Mouse (Mus musculus) limb, embryonic 13.5 days (tissue): ENCODE results near the gene Cbfb. TPM values are rescaled to one million over a fixed set of nuclear protein-coding genes. Genes with fewer than 3 reads are reported as not detected.

Experiments used
- ATAC-seq: fragments of 200-750 bp; cut with Nextera tagmentation; 2 replicates; pipeline ENCODE4 v1.8.0; 2017; ENCODE audit warnings: low read depth, moderate number of reproducible peaks, moderate TSS enrichment; ENCODE audit not compliant: low FRiP score
- H3K27ac ChIP-seq: fragments of 300-500 bp; sonication (generic); 2 replicates; pipeline ENCODE4 v1.5.1; 2015; ENCODE audit warnings: inconsistent platforms, mild to moderate bottlenecking, moderate library complexity
- H3K27me3 ChIP-seq: fragments of 300-500 bp; sonication (generic); 2 replicates; pipeline ENCODE4 v1.6.1; 2015; ENCODE audit warnings: mild to moderate bottlenecking, inconsistent platforms
- H3K36me3 ChIP-seq: fragments of 300-500 bp; sonication (generic); 2 replicates; pipeline ENCODE4 v1.6.1; 2015; ENCODE audit warnings: inconsistent platforms, mild to moderate bottlenecking, moderate library complexity
- H3K4me1 ChIP-seq: fragments of 300-500 bp; sonication (generic); 2 replicates; pipeline ENCODE4 v1.6.1; 2015; ENCODE audit warnings: inconsistent platforms
- H3K4me2 ChIP-seq: fragments of 300-500 bp; sonication (generic); replicated peaks from 2 replicates; pipeline ENCODE4 v1.6.1; 2015; ENCODE audit warnings: inconsistent platforms, mild to moderate bottlenecking, moderate library complexity
- H3K4me3 ChIP-seq: fragments of 300-500 bp; sonication (generic); 2 replicates; pipeline ENCODE4 v1.5.1; 2015; ENCODE audit warnings: moderate library complexity, mild to moderate bottlenecking, inconsistent platforms
- H3K9ac ChIP-seq: fragments of 300-500 bp; sonication (generic); 2 replicates; pipeline ENCODE4 v1.6.1; 2015; ENCODE audit warnings: mild to moderate bottlenecking, inconsistent platforms
- H3K9me3 ChIP-seq: fragments of 300-500 bp; sonication (generic); 2 replicates; pipeline ENCODE4 v1.6.1; 2016; ENCODE audit warnings: inconsistent platforms
- WGBS: fragments of 180-500 bp; shearing (Covaris S2); methylation state at CpG from one replicate; pipeline ENCODE4 v1.1.7; 2015; 5-methylcytosine and 5-hydroxymethylcytosine counted together
- polyA plus RNA-seq: library from polyadenylated mRNA; unstranded; fragments of >200 nt; fragmentation: Nextera tagmentation; extraction: Ambion mirVana; gene quantifications from 2 replicates; pipeline ENCODE4 v1.2.1, GENCODE M21; 2015

The Cbfb gene
- polyA plus RNA-seq, 1 experiment from 2014 or later, result 97.1 TPM

DNA sequence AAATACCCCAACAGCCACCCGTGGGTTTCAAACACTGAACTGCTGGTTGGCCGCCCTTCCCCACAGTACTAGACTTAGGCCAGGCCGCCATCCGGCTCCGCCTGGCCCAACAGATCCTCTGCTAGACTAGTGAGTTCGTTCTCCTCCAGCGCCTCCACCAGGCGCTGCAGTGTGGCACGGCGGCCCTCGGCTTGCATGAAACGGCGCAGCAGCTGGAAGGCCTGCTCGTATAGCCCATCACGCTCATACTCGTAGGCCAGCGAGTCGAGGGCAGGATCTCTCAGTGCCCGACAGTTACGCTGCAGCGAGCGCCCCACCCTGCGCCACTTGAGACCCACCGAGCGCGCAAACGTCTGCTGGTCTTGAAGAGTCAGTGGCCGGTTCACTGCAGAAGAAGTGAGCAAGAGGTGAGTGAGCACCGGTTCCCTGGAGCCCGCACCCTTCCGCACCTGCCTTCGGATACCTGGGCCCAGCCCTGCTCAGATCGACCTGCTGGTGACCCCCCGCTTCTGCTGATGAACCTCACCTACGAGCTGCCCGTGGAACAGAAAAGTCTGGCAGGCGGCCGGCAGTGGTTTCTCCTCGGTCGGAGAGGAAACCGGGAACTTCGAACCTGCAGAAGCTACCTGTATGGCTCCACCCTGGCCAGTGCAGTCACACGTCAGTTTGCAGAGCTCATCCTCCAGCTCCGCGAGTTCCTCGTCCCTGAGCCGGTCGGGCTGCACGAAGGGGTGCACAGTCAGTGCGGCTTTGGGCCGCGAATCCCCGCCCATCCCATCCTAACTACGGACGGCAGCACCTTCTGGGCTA, 88.6 kb downstream of the Cbfb start:
- ATAC-seq, result peak; percentile 2; the same call in 1 of the 2 replicates
- Histone ChIP-seq H3K36me3 (no peaks in the 10 kb centered on the region), H3K27me3 (peaks cover 80% of the 10 kb centered on the region), H3K4me3 (peak overlapping the region; percentile 44), H3K9ac (peak overlapping the region; percentile 55), H3K4me1 (peaks cover 26% of the 10 kb centered on the region), H3K27ac (no peak overlapping the region), H3K4me2 (peak overlapping the region; percentile 73), H3K9me3 (peaks cover 5% of the 10 kb centered on the region; the same call in 1 of the 2 replicates)
- WGBS, result 3% methylated on average over 55 of the region's 55 CpGs

DNA sequence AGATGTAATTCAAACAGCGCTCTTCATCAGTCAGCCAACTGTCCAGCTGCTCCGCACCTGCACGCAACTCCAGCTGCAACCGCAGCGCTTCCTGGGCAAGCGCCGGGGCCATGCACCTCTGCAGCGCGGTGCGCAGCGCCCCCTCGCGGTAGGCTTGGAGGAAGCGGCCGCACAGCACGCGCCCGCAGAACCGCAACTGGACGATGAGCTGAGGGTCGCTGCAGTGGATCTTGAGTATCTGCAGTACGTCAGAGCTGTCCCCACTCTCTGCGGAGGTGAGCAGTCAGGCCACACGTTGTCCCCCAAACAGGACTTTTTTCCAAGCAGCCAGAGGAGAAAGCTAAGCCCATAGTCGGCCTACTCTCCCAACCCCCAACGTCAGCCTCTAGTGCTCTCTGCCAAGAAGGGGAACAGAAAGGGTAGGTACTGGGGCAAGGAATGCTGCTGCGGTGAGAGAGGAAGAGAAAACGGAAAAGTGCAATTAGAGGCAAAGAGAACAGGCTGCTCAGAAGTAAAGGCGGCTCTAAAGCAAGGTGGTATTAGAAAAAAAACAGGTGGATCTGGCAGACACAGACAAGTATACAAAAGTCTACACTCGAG, 89.3 kb downstream of the Cbfb start:
- peak overlapping the region; percentile 44 for H3K4me3 ChIP-seq
- no peak overlapping the region for H3K27ac ChIP-seq
- peak overlapping the region; percentile 55 for H3K9ac ChIP-seq
- no peaks in the 10 kb centered on the region for H3K36me3 ChIP-seq
- peak overlapping the region; percentile 73 for H3K4me2 ChIP-seq
- H3K9me3 ChIP-seq, result peaks cover 5% of the 10 kb centered on the region; the same call in 1 of the 2 replicates
- ATAC-seq, result peak; percentile 24; the same call in 1 of the 2 replicates
- H3K27me3 ChIP-seq, result peaks cover 82% of the 10 kb centered on the region
- 4% methylated on average over 30 of the region's 30 CpGs for WGBS
- H3K4me1 ChIP-seq, result peaks cover 27% of the 10 kb centered on the region

DNA sequence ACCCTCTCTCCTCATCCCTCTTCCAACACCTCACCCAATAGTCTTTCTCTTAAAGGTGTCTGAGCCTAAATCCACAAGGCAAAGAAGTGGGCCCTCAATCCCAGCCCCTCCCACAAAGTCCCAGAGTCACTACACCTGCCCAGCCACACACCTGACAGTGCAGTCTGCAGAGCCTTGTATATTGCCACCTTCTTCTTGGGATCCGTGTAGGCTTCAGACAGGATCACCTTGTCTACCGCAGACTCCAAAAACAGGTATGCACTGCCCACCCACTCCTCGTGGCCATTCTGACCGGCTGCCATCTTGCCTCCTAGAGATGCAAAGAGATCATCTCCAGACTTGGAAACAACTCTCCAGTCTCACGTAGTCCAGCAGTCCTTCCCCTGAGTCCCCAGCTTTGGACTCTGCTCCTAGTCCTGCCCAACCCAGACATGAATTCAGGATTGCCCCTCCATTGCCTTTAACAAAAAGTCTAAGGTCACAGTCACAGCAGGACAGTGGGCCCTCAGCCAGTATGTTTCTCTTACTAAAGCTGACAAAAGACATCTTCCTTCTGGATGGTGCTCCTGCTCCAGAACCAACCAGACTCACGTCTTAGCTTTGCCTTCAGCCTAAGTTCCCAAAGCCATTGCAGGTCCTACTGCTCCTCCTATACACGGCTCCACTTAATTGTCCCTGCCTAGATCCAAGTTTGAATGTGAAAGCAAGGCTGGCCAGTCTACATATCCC, 90.1 kb downstream of the Cbfb start:
- ATAC-seq, result no peak
- 59% methylated on average over 7 of the region's 7 CpGs for WGBS
- H3K9ac ChIP-seq, result no peak overlapping the region
- H3K4me3 ChIP-seq, result no peak overlapping the region
- no peak overlapping the region for H3K4me2 ChIP-seq
- no peak overlapping the region for H3K27ac ChIP-seq
- peaks cover 26% of the 10 kb centered on the region for H3K4me1 ChIP-seq
- H3K27me3 ChIP-seq, result peaks cover 87% of the 10 kb centered on the region
- H3K9me3 ChIP-seq, result peaks cover 5% of the 10 kb centered on the region; the same call in 1 of the 2 replicates
- no peaks in the 10 kb centered on the region for H3K36me3 ChIP-seq

DNA sequence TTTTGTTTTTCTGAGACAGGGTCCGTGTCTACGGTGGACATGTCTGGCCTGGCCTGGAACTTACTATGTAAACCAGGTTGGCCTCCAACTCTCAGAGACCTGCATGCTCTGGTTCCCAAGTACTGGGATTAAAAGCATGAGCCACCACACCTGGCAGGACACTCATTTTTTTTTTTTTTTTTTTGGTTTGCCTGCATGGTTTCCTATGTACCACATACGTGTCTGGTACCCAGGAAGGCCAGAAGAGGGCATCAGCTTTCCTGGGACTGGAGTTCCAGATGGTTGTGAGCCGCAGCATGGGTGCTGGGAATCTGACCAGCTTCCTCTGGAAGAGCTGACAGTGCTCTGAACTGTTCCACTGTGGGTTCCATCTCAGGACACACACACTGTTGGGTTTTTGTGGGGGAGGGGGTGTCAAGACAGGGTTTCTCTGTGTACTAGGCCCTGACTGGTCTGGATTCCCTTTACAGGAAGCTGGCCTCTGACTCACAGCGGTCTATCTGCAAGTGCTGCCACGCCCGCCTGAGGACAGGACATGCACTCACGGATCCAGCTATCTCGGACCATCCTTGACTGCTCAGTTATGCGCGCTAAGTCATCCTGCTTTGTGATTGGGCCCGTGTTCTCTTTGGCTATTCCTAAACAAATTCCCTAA, 91.0 kb downstream of the Cbfb start:
- Histone ChIP-seq H3K9ac (no peak overlapping the region), H3K27ac (no peak overlapping the region), H3K4me1 (peaks cover 24% of the 10 kb centered on the region), H3K36me3 (no peaks in the 10 kb centered on the region), H3K4me3 (no peak overlapping the region), H3K27me3 (peaks cover 86% of the 10 kb centered on the region), H3K9me3 (peaks cover 8% of the 10 kb centered on the region; the same call in 1 of the 2 replicates), H3K4me2 (no peak overlapping the region)
- 86% methylated on average over 12 of the region's 12 CpGs for WGBS
- no peak for ATAC-seq

DNA sequence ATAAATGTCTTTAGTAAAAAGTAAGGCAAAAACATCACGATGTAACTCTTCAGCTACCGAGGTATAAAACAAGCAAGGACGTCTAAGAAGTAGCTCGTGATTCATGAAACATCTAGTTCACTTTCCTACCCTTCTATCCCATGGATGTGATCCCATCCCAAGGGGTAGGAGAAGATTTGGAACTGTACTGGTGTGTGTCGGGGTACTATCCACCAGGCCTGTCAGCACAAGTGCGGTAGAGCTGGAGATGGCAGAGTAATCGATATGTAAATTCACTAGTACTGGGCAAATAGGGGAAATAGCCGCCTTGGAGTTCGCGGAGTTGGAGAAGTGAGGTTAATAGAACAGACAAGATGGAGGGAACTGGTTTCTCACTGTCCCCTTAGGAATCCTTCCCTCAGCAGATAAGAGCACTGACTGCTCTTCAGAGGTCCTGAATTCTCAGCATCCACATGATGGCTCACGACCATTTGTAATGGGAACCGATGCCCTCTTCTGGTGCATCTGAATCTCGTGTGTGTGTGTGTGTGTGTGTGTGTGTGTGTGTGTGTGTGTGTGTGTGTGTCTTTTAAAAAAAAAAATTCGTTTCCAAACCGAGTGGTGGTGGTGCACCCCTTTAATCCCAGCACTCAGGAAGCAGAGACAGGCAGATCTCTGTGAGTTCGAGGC, 92.9 kb downstream of the Cbfb start:
- H3K27ac ChIP-seq, result no peak overlapping the region
- peak overlapping the region; percentile 87 for H3K4me2 ChIP-seq
- H3K27me3 ChIP-seq, result peaks cover 90% of the 10 kb centered on the region
- 40% methylated on average over 16 of the region's 16 CpGs for WGBS
- no peak overlapping the region for H3K9ac ChIP-seq
- no peak for ATAC-seq
- H3K36me3 ChIP-seq, result no peaks in the 10 kb centered on the region
- peak overlapping the region; percentile 69 for H3K4me3 ChIP-seq
- H3K4me1 ChIP-seq, result peaks cover 30% of the 10 kb centered on the region
- peaks cover 9% of the 10 kb centered on the region; the same call in 1 of the 2 replicates for H3K9me3 ChIP-seq

DNA sequence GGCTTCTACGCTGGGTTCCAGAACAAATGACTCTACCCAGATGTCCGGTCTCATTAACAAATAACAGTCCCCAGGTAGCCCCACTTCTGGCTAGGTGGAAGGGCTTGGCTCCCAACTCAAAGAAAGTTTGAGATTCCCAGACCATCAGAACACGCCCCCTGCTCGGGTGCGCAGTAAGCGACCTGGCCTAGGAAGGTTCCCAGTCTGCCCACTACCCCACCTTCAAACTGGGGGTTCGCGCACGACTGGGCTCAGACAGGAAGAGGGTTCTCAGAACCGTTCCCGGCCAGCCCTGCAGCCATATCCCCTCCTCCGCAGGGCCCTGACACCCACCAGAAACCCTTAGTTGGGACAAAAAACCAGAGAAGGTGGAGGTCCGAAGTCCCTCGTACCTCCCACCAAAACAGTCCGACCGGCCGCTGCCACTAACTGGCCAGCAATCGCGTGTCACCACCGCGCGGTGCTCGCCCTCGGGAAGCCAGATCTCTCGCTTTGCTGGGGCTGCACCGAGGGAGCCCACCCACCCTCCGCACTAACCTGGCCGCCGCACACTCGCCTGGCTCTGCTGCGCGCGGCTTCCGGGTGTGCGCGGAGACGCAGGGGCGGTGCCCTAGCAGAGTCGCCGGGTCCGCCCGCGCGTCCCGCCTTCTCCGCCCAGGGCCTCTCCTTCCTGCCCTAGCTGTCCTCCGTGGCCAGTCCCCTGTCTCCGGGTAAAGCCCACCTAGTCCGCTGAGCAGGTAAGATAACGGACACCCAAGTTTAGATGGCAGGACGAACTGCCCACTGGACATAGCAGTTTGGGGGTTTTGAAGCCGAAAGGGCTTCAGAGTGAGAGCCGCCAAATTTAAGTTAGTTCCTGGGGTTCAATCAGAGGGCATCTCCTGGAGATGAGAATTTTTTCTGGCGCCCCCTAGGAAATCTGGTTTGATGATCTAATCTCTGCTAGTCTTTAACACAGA, 93.8 kb downstream of the Cbfb start, which contains the start of the genes Tradd and Fbxl8:
Gene Tradd, minus strand, starts transcription at position 586 of the 959 bp plus-strand sequence.
Gene Fbxl8, plus strand, starts transcription at position 625 of the 959 bp plus-strand sequence.
- peak; percentile 66 for ATAC-seq
- no peak within 1 kb of the TSS for H3K27ac ChIP-seq
- H3K9ac ChIP-seq, result peak within 1 kb of the TSS; percentile 76
- peak within 1 kb of the TSS; percentile 69 for H3K4me3 ChIP-seq
- peaks cover 30% of the 10 kb centered on the region for H3K4me1 ChIP-seq
- H3K9me3 ChIP-seq, result peaks cover 9% of the 10 kb centered on the region; the same call in 1 of the 2 replicates
- H3K4me2 ChIP-seq, result peak within 1 kb of the TSS; percentile 87
- WGBS, result under 1% methylated on average over 54 of the region's 54 CpGs
- H3K27me3 ChIP-seq, result peaks cover 90% of the 10 kb centered on the region
- H3K36me3 ChIP-seq, result no peaks in the 10 kb centered on the region

DNA sequence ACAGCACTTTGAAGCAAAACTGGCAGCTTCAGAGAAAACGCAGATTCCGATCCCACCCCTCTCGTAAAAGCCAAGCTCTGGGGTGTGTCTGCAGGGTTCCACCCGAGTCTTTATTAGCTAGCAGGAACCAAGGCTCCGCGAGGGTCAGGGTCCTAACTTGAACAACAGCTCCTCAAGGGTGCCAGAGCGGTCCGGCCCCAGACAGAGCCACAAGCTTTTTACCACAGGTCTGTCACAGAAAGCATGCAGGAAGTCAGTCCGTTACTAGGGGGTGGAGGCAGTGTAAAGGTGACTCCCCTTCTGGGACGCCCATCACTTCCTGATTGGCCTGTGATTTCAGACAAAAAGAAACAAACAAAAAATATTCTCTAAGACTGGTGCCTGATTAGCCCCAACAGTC, 94.7 kb downstream of the Cbfb start:
- WGBS, result 6% methylated on average over 10 of the region's 10 CpGs
- H3K9ac ChIP-seq, result peak overlapping the region; percentile 76; the same call in 1 of the 2 replicates

DNA sequence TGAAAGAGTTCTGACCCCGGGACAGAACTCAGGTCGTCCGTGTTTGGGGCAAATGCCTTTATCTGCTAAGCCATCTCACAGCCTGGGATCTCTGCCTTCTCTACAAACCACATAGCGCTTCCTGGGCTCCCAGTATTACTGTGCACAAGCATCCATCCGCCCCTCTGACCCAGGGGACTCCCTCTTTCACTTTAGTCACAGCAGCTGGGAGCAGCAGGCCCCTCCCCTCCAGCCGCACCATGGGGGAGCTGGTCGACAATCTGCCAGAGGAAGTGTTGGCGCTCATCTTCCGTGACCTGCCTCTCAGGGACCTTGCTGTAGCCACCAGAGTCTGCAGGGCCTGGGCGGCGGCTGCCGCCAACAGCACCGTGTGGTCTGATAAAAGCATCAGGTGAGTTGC, 96.3 kb downstream of the Cbfb start:
- WGBS, result 18% methylated on average over 13 of the region's 13 CpGs
- Histone ChIP-seq H3K4me3 (no peak overlapping the region), H3K4me1 (peaks cover 40% of the 10 kb centered on the region), H3K9me3 (0 out of 2 replicates have a peak, but pooled peaks cover 4% of the 10 kb centered on the region), H3K4me2 (no peak overlapping the region), H3K9ac (no peak overlapping the region), H3K36me3 (no peaks in the 10 kb centered on the region), H3K27ac (no peak overlapping the region), H3K27me3 (peaks cover 90% of the 10 kb centered on the region)
- ATAC-seq, result no peak

More for the DNA sequence above, 94.7 kb downstream of the Cbfb start:
- H3K9me3 ChIP-seq, result peaks cover 9% of the 10 kb centered on the region; the same call in 1 of the 2 replicates
- H3K36me3 ChIP-seq, result no peaks in the 10 kb centered on the region
- H3K27ac ChIP-seq, result no peak overlapping the region
- peaks cover 31% of the 10 kb centered on the region for H3K4me1 ChIP-seq
- peak overlapping the region; percentile 87 for H3K4me2 ChIP-seq
- H3K4me3 ChIP-seq, result peak overlapping the region; percentile 69
- no peak for ATAC-seq
- peaks cover 90% of the 10 kb centered on the region for H3K27me3 ChIP-seq
